Mouse (Mus musculus): Measurements from ENCODE around the gene Hes7.
A peak's percentile ranks its signal among the peaks of the same experiment; 100 is the strongest.

GRCm38 (mm10) chr11:69171626-69172025 lies 51.4 kb downstream of the Hes7 start:
- TF ChIP-seq POLR2A (IDR thresholded peaks at IDR 0.05; ENCODE audit: control insufficient read depth, extremely low read depth, insufficient read depth, low read length, poor library complexity) (no peak), CTCF (IDR thresholded peaks at IDR 0.05; ENCODE audit: borderline replicate concordance, control insufficient read depth, extremely low read depth, insufficient read depth, low read length, poor library complexity) (peak; percentile 85; the same call in 1 of the 2 replicates)

All from thymus, adult 2 months (tissue).